Mouse (Mus musculus) cerebellum, adult 2 months (tissue): ENCODE results near the gene Sema5b.

ENCODE experiments used
- CTCF ChIP-seq: fragments of 200-500 bp; IDR thresholded peaks from 2 replicates; pipeline ENCODE4 v1.5.1; 2011; ENCODE audit warnings: low read depth, mild to moderate bottlenecking, control low read depth, low read length, moderate library complexity, borderline replicate concordance; ENCODE audit not compliant: insufficient read depth
- POLR2A ChIP-seq: fragments of 200-500 bp; IDR thresholded peaks from 2 replicates; pipeline ENCODE4 v1.6.1; 2011; ENCODE audit warnings: low read length, control low read depth, borderline replicate concordance; ENCODE audit not compliant: insufficient read depth

DNA sequence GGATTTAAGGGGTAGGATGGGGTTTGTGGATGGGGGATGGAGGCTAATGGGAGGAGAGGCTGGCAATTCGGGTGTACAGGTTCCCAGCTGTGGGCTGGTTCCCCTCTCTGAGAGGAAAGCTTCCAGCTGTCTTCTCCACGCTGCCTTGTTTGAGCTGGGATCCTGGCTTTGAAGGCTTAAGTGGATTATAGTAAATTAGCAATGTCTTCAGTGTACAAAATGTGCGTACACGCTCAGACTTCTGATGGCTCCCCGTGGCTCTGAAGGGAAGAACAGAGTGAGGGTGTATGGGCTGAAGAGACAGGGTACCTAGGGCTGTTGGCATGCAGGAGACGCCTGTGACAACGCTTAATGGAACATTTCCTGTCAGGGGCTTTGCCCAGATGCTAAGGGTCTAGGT, 83.0 kb downstream of the Sema5b start:
- TF ChIP-seq CTCF, result no peak
- TF ChIP-seq POLR2A, result no peak
